Mouse (Mus musculus) retina, postnatal 7 days (tissue): Measurements from ENCODE around the gene Smc1b.
"Not testable (repeated sequence)": the region's sequence is repeated elsewhere in the genome, so short reads cannot be mapped to it uniquely, and the experiment has no call there.

Experiments used
- DNase-seq: peaks from one replicate; pipeline ENCODE4 v3.0.0-alpha.2; 2012; ENCODE audit warnings: low read depth, low spot score

Smc1b gene

GRCm38 (mm10) chr15:85135143-85135542 lies 3.4 kb upstream of the Smc1b start:
- no peak for DNase-seq

GRCm38 (mm10) chr15:85132193-85132520 lies 393 bp upstream of the Smc1b start:
- no peak for DNase-seq

- DNase-seq = no peak
Observed at GRCm38 (mm10) chr15:85085641-85086040, 46.1 kb downstream of the Smc1b start.

- no peak for DNase-seq
Observed at GRCm38 (mm10) chr15:85072651-85073050, 59.1 kb downstream of the Smc1b start.

GRCm38 (mm10) chr15:85070561-85070960 lies 61.2 kb downstream of the Smc1b start:
- peak; percentile 48 for DNase-seq

DNA sequence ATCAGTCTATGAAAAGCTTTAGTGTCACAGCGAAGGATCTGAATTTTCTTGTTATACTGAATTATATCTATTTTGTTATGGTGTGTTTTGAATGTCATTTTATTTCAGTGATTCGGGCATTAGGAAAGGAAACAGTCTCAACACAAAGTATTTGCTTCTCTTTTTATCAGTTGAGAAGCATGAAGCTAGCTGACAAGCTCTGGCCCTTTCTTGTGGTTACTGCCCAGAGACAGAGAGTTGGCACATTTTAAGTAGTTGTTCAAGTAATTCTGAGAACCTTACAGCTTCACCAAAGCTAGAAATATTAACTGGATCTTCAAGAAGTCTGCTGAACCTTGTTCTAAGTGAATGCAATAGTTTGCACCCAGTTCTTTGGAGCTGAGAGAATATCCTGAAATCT lies 68.3 kb downstream of the Smc1b start:
- no peak for DNase-seq

DNA sequence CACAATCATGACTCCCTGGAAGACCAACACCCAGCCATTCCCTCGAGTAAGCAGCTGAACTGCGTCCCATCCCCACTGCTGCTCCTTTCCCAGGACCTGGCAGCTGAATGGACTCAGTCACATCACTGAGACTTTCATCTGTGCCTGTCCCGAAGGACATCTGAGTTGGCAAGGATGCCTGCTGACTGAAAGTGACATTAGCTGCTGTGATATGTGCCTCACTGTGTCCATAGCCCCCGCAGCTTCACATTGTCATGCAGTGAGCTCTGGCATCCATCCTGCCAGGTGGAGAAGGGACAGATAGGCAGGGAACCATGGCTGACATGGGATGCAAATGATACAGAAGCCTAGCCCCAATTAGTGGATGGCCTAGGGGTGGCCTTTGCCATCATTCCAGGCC lies 76.6 kb downstream of the Smc1b start:
- DNase-seq = no peak

DNA sequence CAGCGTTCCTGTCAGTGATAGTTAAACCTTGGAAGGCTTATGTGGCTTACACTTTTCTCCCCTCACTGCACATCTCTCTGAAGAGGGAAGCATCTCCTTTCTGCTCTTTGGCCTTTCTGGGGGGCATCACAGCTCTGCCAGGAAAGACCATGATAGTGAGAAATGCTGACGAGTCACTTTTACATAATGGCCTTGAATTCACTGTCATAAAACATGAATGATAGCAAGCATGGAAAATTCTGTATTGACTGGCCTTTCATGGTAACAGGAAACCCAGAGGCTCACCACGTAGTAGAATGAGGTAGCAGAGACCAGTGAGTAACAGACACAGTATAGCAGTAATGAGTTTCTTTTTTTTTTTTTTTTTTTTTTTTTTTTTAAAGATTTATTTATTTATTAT lies 77.7 kb downstream of the Smc1b start:
- no peak for DNase-seq

GRCm38 (mm10) chr15:85049758-85050157 lies 82.0 kb downstream of the Smc1b start:
- DNase-seq = no peak

- no peak for DNase-seq
Observed at GRCm38 (mm10) chr15:85047865-85048264, 83.9 kb downstream of the Smc1b start.

DNA sequence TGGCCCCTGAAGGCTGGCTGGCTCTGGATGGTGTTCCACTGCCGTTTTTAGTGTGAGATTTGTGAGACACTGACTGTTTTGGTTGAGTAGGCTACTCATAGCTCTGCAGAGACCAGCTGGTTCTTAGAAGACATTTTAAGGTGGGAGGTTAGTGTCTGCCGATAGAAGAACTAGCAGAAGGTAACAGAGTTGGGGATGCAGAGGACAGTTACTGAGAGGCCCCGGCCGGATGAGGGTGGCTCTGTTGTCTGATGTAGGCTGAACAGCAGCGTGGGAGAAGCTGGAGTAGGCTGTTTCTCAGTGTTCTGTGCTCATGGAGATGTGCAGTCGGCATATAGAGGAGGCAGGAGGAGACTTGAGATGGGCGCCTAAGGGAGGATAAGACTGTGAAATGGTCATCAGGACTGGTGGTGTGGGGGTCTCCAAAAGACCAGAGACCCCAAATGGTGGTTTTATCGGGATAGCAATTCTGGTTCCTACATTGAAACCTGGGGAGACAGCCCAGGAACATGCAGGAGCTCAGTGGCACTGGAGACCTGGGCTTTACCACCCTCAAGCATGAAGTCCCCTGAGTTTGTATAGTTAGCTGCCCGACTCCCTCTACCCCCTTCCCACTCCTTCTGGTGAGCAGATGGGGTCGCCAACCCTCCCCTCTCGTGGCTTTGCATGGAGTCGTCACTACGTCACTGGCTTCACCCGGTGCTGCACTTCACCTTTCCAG lies 85.4 kb downstream of the Smc1b start:
- no peak for DNase-seq

GRCm38 (mm10) chr15:85043761-85044160 lies 88.0 kb downstream of the Smc1b start:
- no peak for DNase-seq

DNA sequence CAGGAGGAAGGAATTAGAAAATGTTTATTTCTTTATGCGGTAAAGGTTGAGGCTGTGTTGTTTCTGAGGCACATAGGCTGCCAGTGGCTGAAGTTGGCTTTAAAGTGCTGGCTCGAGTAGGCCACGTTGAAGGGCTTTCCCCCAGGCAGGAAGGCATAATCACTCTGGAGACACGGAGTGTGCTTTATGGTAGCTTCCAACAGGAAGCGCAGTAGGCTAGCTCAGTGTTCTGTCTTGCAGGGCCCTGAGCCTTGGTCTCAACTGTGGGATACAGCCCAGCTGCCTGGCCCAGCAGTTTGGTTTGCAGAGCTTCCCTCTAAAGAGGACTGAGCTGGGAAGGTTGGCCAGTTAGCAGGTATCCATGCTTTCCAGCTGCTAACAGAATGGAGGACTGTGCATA lies 88.6 kb downstream of the Smc1b start:
- DNase-seq = no peak

- peak; percentile 29 for DNase-seq
Observed at GRCm38 (mm10) chr15:85042361-85042954, 89.3 kb downstream of the Smc1b start.

GRCm38 (mm10) chr15:85041546-85042225 lies 90.1 kb downstream of the Smc1b start:
- DNase-seq = no peak

- DNase-seq = no peak
Observed at GRCm38 (mm10) chr15:85037343-85037690, 94.4 kb downstream of the Smc1b start.

DNA sequence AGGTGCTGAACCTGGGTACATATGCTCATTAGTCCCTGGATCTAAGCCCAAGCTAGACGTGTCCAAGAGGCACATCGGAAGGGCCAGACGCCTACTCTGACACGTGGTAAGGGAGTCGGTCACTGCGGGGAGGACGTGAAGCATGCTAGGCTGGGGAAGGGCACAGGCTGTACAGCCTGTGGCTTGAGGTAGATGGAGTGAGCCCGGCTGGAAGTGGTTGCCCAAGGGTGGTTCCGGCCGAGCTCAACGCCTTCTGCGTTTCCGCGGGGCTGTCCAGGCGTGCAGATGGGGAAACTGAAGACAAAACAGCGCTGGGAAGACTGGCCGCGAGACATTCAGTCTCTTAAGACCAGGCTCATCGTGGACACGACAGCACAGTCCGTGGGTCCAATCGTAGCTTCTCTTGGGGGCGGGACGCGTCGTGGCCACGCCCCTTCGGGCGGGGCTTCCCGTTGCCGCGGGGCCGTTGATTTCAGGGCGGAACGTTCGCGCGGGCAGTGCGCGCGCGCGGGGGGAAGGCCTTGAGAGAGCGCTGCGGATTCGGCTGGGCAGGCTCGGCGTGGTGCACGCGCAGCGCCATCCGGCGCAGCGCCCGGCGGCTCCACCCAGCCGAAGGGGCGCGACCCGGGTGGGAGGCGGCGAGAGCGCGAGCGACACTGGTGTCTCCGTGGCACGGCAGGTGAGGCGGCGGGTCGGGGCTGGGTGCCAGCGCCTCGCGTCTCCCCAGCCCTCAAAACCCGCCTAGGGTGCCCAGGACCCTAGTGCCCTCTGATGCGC lies 95.0 kb downstream of the Smc1b start:
- DNase-seq = peak; percentile 95

DNA sequence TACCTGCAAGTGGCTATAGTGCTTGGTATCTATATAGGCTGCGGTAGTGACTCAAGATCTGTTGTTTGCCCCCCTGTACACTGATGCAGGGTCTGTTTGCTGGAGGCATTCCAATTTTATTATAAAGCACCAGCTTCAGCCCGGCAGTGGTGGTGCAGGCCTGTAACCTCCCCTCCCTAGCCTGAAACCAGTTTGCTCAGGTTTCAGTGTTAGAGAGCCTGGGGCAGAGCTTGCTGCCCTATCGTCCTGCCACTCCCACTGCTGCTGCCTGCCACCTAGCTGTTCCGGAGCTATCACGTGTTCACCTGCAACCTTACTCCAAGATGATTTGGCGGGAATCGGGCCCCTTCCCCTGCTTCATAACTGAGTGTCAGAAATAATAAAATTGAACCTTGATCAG lies 97.8 kb downstream of the Smc1b start:
- not testable (repeated sequence) for DNase-seq

DNA sequence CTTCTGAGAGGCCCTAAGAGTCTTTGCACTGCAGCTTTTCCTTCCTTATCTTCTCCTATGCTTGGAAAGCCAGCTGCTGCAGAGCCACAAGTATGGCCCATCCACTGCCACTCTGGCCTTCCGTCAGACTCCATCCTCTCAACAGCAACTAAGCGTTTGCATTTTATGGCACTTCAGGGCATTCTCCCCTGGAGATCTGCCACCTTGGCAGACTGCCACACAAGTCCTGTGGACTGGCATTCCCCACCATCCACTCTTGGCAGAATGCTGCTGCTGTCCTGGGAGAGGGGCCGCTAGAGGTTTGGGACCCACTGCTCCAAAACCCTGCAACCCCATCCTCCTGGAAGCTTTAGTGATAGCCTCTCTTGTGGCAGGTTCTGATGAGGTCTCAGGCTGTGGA lies 99.9 kb downstream of the Smc1b start:
- no peak for DNase-seq

DNA sequence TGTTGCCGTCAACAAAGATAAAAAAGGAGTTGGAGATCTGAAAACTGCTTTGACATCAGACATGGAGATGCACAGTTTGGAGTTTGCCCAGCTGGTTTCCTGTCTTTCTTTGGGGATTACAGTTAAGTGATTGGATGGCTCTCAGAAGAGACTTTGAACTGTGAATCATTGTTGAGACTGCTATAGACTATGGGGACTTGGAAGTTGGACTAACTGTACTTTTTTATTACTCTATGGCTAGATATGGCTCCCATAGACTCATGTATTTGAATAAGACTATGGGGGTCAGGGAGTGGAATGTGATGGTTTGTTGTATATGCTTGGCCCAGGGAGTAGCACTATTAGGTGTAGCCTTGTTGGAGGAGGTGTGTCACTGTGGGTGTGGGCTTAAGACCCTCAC lies 101.1 kb downstream of the Smc1b start:
- DNase-seq = not testable (repeated sequence)

DNA sequence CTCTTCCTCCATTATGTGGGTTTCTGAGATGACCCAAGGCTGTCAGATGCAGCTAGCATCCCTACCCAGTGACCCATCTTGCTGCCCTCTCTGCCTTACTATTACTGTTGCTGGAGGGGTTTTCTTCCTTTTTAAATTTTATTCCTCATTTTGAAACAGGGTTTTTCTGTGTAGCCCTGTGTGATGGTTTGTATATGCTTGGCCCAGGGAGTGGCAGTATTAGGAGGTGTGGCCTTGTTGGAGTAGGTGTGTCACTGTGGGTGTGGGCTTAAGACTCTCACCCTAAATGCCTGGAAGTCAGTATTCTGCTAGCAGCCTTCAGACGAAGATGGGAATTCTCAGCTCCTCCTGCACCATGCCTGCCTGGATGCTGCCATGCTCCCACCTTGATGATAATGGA lies 103.1 kb downstream of the Smc1b start, which contains the start of gene Fam118a:
TSS of gene Fam118a (plus strand) at position 301 of the 400 bp plus-strand sequence.
- DNase-seq = not testable (repeated sequence)

DNA sequence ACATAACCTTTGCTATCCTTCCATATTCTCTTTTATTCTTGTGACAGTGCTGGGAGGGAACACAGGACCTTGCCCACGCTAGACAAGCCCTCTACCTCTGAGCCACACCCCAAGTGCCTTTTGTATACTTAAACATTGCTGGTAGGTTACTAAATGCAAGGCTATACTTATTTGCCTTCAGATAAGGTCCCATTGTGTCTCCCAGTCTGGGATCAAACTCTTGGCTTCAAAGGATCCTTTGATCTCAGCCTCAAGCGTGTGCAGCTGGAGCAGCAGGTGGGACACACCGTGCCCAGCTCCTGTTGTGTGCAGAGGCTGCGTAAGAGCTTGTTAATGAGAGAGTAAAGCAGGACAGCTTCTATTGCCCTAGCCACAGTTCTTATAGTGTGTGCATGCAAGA lies 104.0 kb downstream of the Smc1b start:
- DNase-seq = no peak
